Mouse (Mus musculus) neural tube, embryonic 11.5 days (tissue): ENCODE results near the gene Iglon5. TPM values are rescaled to one million over a fixed set of nuclear protein-coding genes. Genes with fewer than 3 reads are reported as not detected.
A peak's percentile ranks its signal among the peaks of the same experiment; 100 is the strongest.

Source experiments
- ATAC-seq: fragments of 200-750 bp; cut with Nextera tagmentation; 2 replicates; pipeline ENCODE4 v1.8.0; 2017; ENCODE audit warnings: moderate number of reproducible peaks, mild to moderate bottlenecking, moderate TSS enrichment, moderate library complexity; ENCODE audit not compliant: insufficient read depth, low FRiP score, low TSS enrichment
- DNase-seq: peaks from one replicate; pipeline ENCODE4 v3.0.0-alpha.2; 2015; ENCODE audit warnings: low spot score
- H3K27ac ChIP-seq: fragments of 300-500 bp; sonication (generic); 2 replicates; pipeline ENCODE4 v1.5.1; 2014; ENCODE audit warnings: low read depth, mild to moderate bottlenecking, low read length
- H3K27me3 ChIP-seq: fragments of 300-500 bp; sonication (generic); 2 replicates; pipeline ENCODE4 v1.6.1; 2014; ENCODE audit warnings: mild to moderate bottlenecking, low read length, mixed read lengths; ENCODE audit not compliant: control insufficient read depth, insufficient read depth
- H3K36me3 ChIP-seq: fragments of 300-500 bp; sonication (generic); 2 replicates; pipeline ENCODE4 v1.6.1; 2014; ENCODE audit warnings: mild to moderate bottlenecking, low read length, moderate library complexity, mixed read lengths; ENCODE audit not compliant: control insufficient read depth, insufficient read depth
- H3K4me1 ChIP-seq: fragments of 300-500 bp; sonication (generic); 2 replicates; pipeline ENCODE4 v1.6.1; 2014; ENCODE audit warnings: low read length, mixed read lengths; ENCODE audit not compliant: control insufficient read depth, insufficient read depth
- H3K4me2 ChIP-seq: fragments of 300-500 bp; sonication (generic); 2 replicates; pipeline ENCODE4 v1.6.1; 2014; ENCODE audit warnings: low read depth, mild to moderate bottlenecking, moderate library complexity
- H3K4me3 ChIP-seq: fragments of 300-500 bp; sonication (generic); 2 replicates; pipeline ENCODE4 v1.5.1; 2014; ENCODE audit warnings: low read depth, low read length
- H3K9ac ChIP-seq: fragments of 300-500 bp; sonication (generic); 2 replicates; pipeline ENCODE4 v1.6.1; 2014; ENCODE audit warnings: mild to moderate bottlenecking, low read length
- H3K9me3 ChIP-seq: fragments of 300-500 bp; sonication (generic); 2 replicates; pipeline ENCODE4 v1.6.1; 2016; ENCODE audit warnings: low read length; ENCODE audit not compliant: control insufficient read depth
- WGBS: fragments of 180-500 bp; shearing (Covaris S2); extraction: QIAGEN DNeasy Blood & Tissue Kit; methylation state at CpG from one replicate; pipeline ENCODE4 v1.1.7; 2014; 5-methylcytosine and 5-hydroxymethylcytosine counted together
- polyA plus RNA-seq: library from polyadenylated mRNA; unstranded; fragments of >200 nt; fragmentation: Nextera tagmentation; extraction: Ambion mirVana; gene quantifications from 2 replicates; pipeline ENCODE4 v1.2.1, GENCODE M21; 2014

The Iglon5 gene
- polyA plus RNA-seq, 1 experiment from 2014 or later: 2.7 TPM

DNA sequence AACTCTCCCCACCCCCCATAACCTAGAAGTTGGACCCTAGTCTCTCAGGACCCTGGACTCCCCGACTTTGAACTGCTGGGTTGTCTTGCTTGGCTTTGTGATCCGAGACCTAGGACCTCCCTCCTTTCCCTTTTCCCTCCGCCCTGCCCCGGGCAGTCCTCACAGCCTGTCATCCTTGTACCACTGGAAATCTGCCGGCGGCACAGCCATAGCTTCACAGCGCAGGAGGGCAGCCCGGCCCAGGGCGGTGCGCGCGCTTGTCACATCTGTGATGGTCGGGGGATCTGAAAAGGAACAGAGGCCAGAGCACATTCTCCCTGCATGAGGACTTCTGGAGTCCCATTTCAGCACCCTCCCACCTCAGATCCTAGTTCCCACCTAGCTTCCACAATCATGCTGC, 13.5 kb downstream of the Iglon5 start:
- Histone ChIP-seq H3K9me3 (no peaks in the 10 kb centered on the region), H3K4me1 (no peaks in the 10 kb centered on the region), H3K4me2 (no peak overlapping the region), H3K36me3 (no peaks in the 10 kb centered on the region), H3K9ac (no peak overlapping the region; the same call in 1 of the 2 replicates), H3K27me3 (peaks cover 32% of the 10 kb centered on the region), H3K4me3 (no peak overlapping the region), H3K27ac (no peak overlapping the region)
- DNase-seq: peak; percentile 32
- 0 out of 2 replicates have a peak, but pooled peaks have one; percentile 7 for ATAC-seq
- WGBS: 7% methylated on average over 13 of the region's 13 CpGs

DNA sequence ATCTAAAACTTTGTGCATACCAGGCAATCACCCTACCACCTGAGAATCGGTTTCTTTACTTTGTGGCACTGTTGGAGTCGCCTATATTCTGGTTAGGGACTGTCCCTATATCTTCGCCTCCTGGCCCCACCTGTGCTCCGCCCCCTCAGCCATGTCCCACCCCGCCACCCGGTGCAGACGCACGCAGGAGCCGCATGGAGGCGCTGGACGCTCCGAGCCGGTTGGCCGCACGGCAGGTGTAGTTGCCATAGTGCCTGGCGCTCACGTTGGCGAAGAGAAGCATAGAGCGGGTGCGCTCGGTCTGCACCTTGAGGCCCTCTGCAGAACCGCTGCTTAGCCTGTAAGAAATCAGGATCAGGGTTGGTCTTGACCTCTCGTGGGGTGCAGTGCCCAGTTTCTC, 14.2 kb downstream of the Iglon5 start:
- WGBS: 5% methylated on average over 23 of the region's 23 CpGs
- ATAC-seq: no peak
- H3K4me1 ChIP-seq: no peaks in the 10 kb centered on the region
- H3K36me3 ChIP-seq: no peaks in the 10 kb centered on the region
- H3K9ac ChIP-seq: no peak overlapping the region
- no peak overlapping the region for H3K4me2 ChIP-seq
- H3K27me3 ChIP-seq: peaks cover 32% of the 10 kb centered on the region
- no peak overlapping the region for H3K4me3 ChIP-seq
- no peak for DNase-seq
- no peak overlapping the region for H3K27ac ChIP-seq
- H3K9me3 ChIP-seq: no peaks in the 10 kb centered on the region

DNA sequence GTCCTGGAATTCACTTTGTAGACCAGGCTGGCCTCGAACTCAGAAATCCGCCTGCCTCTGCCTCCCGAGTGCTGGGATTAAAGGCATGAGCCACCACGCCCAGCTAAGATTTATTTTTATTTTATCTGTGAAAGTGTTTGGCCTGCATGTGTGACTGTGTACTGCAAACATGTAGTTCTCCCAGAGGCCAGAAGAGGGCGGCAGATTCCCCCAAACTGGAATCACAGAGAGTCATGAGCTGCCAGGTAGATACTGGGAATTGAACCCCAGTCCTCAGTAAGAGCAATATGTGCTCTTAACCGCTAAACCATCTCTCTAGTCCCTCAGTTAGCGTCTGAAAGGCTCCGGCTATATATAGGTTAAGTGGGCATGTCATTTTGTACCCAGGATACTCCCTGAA, 19.5 kb downstream of the Iglon5 start:
- Histone ChIP-seq H3K36me3 (no peaks in the 10 kb centered on the region), H3K27me3 (peaks cover 9% of the 10 kb centered on the region), H3K9ac (no peak overlapping the region), H3K27ac (no peak overlapping the region), H3K4me2 (no peak overlapping the region), H3K4me1 (no peaks in the 10 kb centered on the region), H3K4me3 (no peak overlapping the region), H3K9me3 (no peaks in the 10 kb centered on the region)
- DNase-seq (peak; percentile 41), ATAC-seq (no peak)
- WGBS: 46% methylated on average over 8 of the region's 8 CpGs

DNA sequence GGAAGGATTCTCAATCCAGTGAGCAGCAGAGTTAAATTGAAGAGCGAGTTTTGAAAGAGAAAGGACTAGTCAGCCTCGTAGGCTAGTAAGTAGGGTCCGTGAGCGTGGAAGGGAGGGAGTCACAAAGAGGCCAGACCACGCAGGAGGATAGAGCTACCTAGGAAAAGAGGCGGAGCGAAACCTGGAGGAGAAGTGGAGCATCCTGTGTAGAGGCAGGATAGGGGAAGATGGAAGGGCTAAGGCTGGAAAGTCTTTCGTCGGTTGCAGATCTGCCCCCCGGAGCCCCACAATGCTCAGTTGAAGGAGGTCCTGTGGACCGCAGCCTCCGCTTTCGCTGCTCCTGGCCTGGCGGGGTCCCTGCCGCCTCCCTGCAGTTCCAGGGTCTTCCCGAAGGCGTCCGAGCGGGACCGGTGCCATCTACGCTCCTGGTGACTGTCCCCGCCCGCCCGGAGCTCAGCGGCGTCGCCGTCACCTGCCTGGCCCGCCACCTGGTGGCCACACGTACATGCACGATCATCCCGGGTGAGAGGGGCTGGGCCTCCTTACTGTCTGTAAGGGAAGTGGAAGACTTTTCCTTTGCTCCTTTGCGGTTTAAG, 23.7 kb downstream of the Iglon5 start:
- Histone ChIP-seq H3K9ac (peak overlapping the region; percentile 9), H3K4me1 (no peaks in the 10 kb centered on the region), H3K36me3 (no peaks in the 10 kb centered on the region), H3K27ac (no peak overlapping the region), H3K4me3 (peak overlapping the region; percentile 37), H3K27me3 (peaks cover 7% of the 10 kb centered on the region; the same call in 1 of the 2 replicates), H3K4me2 (peak overlapping the region; percentile 65), H3K9me3 (no peaks in the 10 kb centered on the region)
- ATAC-seq (peak; percentile 64), DNase-seq (peak; percentile 84)
- 2% methylated on average over 33 of the region's 33 CpGs for WGBS

DNA sequence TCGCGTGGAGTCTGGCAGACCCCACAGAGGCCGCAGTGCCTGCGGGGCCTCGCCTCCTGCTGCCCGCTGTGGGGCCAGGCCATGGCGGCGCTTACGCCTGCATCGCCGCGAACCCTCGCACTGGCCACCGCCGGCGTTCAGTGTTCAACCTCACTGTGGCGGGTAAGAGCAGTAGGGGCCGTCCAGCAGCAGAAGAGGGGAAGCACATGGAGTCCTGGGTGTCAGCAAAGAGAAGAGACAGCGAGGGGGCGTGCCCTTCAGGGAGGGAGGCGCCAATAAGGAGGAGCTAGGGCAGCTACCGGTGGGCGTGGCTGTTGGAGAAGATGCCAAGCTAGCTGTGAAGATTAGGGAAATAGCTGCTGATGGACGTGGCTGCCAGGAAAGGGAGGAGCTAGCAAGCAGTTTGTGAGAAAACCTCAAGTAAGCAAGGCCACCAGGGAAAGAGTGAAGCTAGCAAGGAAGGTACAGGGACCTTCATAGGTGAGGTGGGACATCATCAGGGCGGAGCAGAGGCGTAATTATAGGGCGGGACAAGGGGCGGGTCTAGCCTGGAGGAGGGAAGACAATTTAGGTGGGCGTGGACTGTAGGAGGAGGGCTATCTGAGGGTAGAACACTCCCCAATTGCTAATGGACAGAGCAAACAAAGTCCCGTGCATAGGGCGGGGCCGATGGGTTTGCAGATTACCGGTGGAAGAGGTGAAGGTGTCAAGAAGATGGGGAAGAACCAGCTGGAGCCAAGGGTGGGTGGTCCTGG, 24.4 kb downstream of the Iglon5 start:
- H3K9ac ChIP-seq: peak overlapping the region; percentile 15; the same call in 1 of the 2 replicates
- DNase-seq (peak; percentile 85), ATAC-seq (peak; percentile 83)
- H3K36me3 ChIP-seq: no peaks in the 10 kb centered on the region
- no peak overlapping the region for H3K27ac ChIP-seq
- under 1% methylated on average over 33 of the region's 33 CpGs for WGBS
- peak overlapping the region; percentile 65 for H3K4me2 ChIP-seq
- H3K9me3 ChIP-seq: no peaks in the 10 kb centered on the region
- H3K4me3 ChIP-seq: peak overlapping the region; percentile 37
- peaks cover 7% of the 10 kb centered on the region; the same call in 1 of the 2 replicates for H3K27me3 ChIP-seq
- no peaks in the 10 kb centered on the region for H3K4me1 ChIP-seq

DNA sequence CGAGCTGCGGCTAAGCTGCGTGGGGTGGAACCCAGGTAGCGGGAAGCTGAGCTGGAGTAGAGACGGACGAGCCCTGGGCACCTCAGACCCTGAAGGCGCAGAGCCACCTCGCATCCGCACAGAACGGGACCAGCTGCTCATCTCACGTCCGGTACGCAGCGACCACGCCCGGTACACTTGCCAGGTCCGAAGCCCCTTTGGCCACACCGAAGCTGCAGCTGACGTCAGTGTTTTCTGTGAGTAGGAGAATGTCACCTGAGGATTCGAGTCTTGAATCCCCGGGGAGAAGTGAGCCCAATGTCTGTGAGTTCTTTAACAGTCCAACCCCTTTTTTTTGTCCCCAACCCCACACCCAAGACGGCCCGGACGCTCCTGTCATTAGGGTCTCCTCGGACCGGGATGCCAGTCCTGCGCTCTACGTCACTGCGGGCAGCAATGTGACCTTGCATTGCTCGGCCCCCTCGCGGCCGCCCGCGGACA, 25.0 kb downstream of the Iglon5 start:
- peaks cover 7% of the 10 kb centered on the region; the same call in 1 of the 2 replicates for H3K27me3 ChIP-seq
- DNase-seq (peak; percentile 73), ATAC-seq (peak; percentile 73; the same call in 1 of the 2 replicates)
- no peaks in the 10 kb centered on the region for H3K9me3 ChIP-seq
- WGBS: 8% methylated on average over 35 of the region's 35 CpGs
- H3K36me3 ChIP-seq: no peaks in the 10 kb centered on the region
- H3K27ac ChIP-seq: no peak overlapping the region
- H3K4me1 ChIP-seq: no peaks in the 10 kb centered on the region
- H3K4me3 ChIP-seq: peak overlapping the region; percentile 37
- H3K4me2 ChIP-seq: peak overlapping the region; percentile 65
- H3K9ac ChIP-seq: 0 out of 2 replicates have a peak overlapping the region, but pooled peaks have one; percentile 15

DNA sequence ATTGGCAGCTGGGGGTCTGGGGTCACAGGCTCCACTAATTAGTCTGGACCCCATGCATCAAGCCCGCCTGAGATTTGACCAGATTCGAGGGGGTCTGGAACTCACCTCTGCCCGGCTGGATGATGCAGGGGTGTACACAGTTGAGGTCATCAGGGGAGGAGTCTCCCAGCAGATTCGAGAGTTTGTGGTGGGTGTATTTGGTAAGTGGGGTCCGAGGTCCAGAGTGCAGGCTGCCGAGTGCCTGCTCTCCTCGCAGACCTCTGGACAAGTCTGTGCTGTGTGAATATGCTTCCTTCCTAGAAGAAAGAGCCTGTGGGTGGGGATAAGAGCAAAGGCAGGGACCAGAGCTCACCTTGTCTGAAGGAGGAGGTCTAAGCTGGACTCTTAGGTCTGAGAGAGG, 25.9 kb downstream of the Iglon5 start:
- 87% methylated on average over 7 of the region's 7 CpGs for WGBS
- DNase-seq (no peak), ATAC-seq (no peak)
- Histone ChIP-seq H3K9me3 (no peaks in the 10 kb centered on the region), H3K9ac (no peak overlapping the region), H3K36me3 (no peaks in the 10 kb centered on the region), H3K27ac (no peak overlapping the region), H3K27me3 (peaks cover 7% of the 10 kb centered on the region; the same call in 1 of the 2 replicates), H3K4me1 (no peaks in the 10 kb centered on the region), H3K4me3 (no peak overlapping the region), H3K4me2 (no peak overlapping the region)

DNA sequence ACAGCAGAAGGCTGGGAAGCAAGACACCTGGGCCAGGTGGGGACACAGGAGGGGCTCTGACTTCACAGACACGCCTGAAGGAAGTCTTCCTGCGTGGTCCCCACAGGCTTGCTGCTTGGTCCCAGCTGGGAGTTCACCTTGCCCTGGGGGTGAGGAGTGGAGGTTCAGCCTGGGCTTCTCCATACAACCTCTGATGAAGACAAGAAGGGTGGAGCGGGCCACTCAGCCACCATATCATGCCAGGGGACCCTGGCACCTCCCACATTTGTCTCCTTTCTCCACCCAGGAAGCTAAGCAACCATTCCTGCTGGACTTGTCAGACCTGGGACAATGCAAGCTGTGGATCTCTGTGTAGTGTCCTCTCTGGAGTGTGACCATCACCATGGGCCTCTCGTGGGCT, 27.0 kb downstream of the Iglon5 start, which contains the start of gene Vsig10l:
Vsig10l (plus strand) TSS at position 301 of the 400 bp plus-strand sequence.
- H3K36me3 ChIP-seq: no peaks in the 10 kb centered on the region
- H3K27ac ChIP-seq: no peak within 1 kb of the TSS
- no peak within 1 kb of the TSS for H3K4me2 ChIP-seq
- no peak within 1 kb of the TSS for H3K4me3 ChIP-seq
- DNase-seq: no peak
- H3K9me3 ChIP-seq: no peaks in the 10 kb centered on the region
- peaks cover 7% of the 10 kb centered on the region; the same call in 1 of the 2 replicates for H3K27me3 ChIP-seq
- H3K9ac ChIP-seq: no peak within 1 kb of the TSS
- WGBS: 69% methylated on average over 4 of the region's 4 CpGs
- H3K4me1 ChIP-seq: no peaks in the 10 kb centered on the region
- no peak for ATAC-seq
